Comparison of ENCODE assay signal across 27 mouse cellular contexts in the genomic region with DNA sequence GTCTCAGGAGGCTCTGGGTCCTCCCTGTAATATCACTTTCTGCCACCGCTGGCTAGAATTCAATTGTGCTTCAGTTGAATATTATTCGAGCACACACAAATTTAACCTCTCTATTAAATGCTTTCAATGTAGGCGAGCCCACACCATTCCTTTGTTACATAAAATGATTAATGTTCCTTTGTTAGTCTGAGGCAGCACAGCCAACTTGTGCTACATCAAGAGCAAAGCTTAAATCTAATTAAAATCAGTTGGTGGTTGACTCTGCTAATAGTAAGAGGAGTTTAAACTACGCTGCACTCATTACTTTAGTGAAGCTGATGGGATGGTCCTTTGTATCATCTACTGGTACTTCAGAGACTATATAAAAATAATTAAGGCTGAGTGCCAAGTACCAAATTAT.
DNase-seq lines count a peak whose midpoint lies in the region; ATAC-seq and TF ChIP-seq lines count a peak whose summit lies in the region.
"Had no signal": no experiment of that assay in that cellular context is flagged by ENCODE, and none has a peak within 500 bp of the region (broad histone marks: within the 10 kb centered on the region; RNA-seq: fewer than 3 reads in every experiment).

No protein-coding gene starts in this region.

- no peak for TF ChIP-seq CTCF in brain, embryonic 14.5 days (IDR thresholded peaks at IDR 0.05; ENCODE audit: borderline replicate concordance, extremely low read depth, insufficient read depth, insufficient read length)
- TF ChIP-seq CTCF in hindbrain, postnatal 0 days (IDR thresholded peaks at IDR 0.05; ENCODE audit: low read depth) = no peak

- peak; percentile 8 for DNase-seq in layer of hippocampus, adult 9-11 months
- DNase-seq in layer of hippocampus, adult 11-12 months (ENCODE audit: low spot score) = no peak
- DNase-seq in brain, adult 2 months (ENCODE audit: low read depth, low spot score) = peak; percentile 49
- peak; percentile 57 for DNase-seq in brain, embryonic 14.5 days (ENCODE audit: low read depth)
- peak; percentile 11 for DNase-seq in hindbrain, postnatal 0 days (ENCODE audit: low spot score)
- no peak for DNase-seq in lung, postnatal 4 days
- DNase-seq: adrenal gland, adult 8-10 months; cerebellum, adult 8-10 months; cerebellum, postnatal 36 days; embryo, embryonic 11 days; gastrocnemius, postnatal 10 days; heart, adult 18-20 months; heart, postnatal 10 days; kidney, postnatal 36 days; left cerebral cortex, postnatal 4 days; lung, embryonic 14.5 days; lung, postnatal 36 days; thymus, adult 18-20 months; thymus, postnatal 4 days had no signal

- 0 out of 2 replicates have a peak, but pooled peaks have one; percentile 12 for ATAC-seq in hindbrain, postnatal 0 days
- no peak for ATAC-seq in erythroid progenitor cell, adult 5-6 weeks (replicated peaks; ENCODE audit: low FRiP score, poor library complexity, severe bottlenecking)
- ATAC-seq: intestine, postnatal 0 days had no signal

- no peaks in the 10 kb centered on the region for H3K4me1 ChIP-seq in hindbrain, postnatal 0 days (ENCODE audit: insufficient read depth, low read length)
- H3K4me1 ChIP-seq: embryonic facial prominence, embryonic 13.5 days; heart, embryonic 12.5 days; kidney, embryonic 15.5 days; limb, embryonic 15.5 days had no signal

- H3K4me3 ChIP-seq in hindbrain, postnatal 0 days (ENCODE audit: low read length) = no peak overlapping the region
- H3K4me3 ChIP-seq: embryonic facial prominence, embryonic 13.5 days; erythroblast, embryonic 14.5 days; heart, embryonic 12.5 days; kidney, embryonic 15.5 days; limb, embryonic 15.5 days had no signal

- H3K27me3 ChIP-seq in hindbrain, postnatal 0 days (ENCODE audit: insufficient read depth, low read length) = no peaks in the 10 kb centered on the region
- H3K27me3 ChIP-seq: embryonic facial prominence, embryonic 13.5 days; heart, embryonic 12.5 days; kidney, embryonic 15.5 days; limb, embryonic 15.5 days had no signal

- WGBS in hindbrain, postnatal 0 days = 51% methylated on average over 4 of the region's 4 CpGs

- no peaks in the 10 kb centered on the region for H3K9me3 ChIP-seq in hindbrain, postnatal 0 days (ENCODE audit: low read length)
- H3K9me3 ChIP-seq: embryonic facial prominence, embryonic 13.5 days; heart, embryonic 12.5 days; kidney, embryonic 15.5 days; limb, embryonic 15.5 days had no signal

- H3K27ac ChIP-seq in hindbrain, postnatal 0 days = no peak overlapping the region
- H3K27ac ChIP-seq: embryonic facial prominence, embryonic 13.5 days; kidney, embryonic 15.5 days; limb, embryonic 15.5 days; liver, embryonic 14.5 days had no signal

- H3K4me2 ChIP-seq in hindbrain, postnatal 0 days (ENCODE audit: low read depth, low read length) = no peak overlapping the region
- H3K4me2 ChIP-seq: embryonic facial prominence, embryonic 13.5 days; heart, embryonic 12.5 days; kidney, embryonic 15.5 days; limb, embryonic 15.5 days; lung, embryonic 14.5 days had no signal

- no peak overlapping the region for H3K9ac ChIP-seq in hindbrain, postnatal 0 days (replicated peaks; ENCODE audit: low read length)
- H3K9ac ChIP-seq: embryonic facial prominence, embryonic 13.5 days; heart, embryonic 12.5 days; kidney, embryonic 15.5 days; limb, embryonic 15.5 days; liver, embryonic 14.5 days; lung, embryonic 14.5 days had no signal

- TF ChIP-seq POLR2A in brain, embryonic 14.5 days (IDR thresholded peaks at IDR 0.05; ENCODE audit: borderline replicate concordance, extremely low read depth, insufficient read depth, insufficient read length, poor library complexity, severe bottlenecking) = no peak

- peaks cover 6% of the 10 kb centered on the region for H3K36me3 ChIP-seq in hindbrain, postnatal 0 days (ENCODE audit: insufficient read depth, low read length)
- H3K36me3 ChIP-seq: heart, embryonic 12.5 days had no signal

Comparison
In these comparisons a context has a peak if more than half of its experiments do, and no peak if none do; other contexts are left out.
1. DNase-seq: peak in layer of hippocampus, adult 9-11 months (single experiment), brain, adult 2 months (single experiment), brain, embryonic 14.5 days (single experiment) and hindbrain, postnatal 0 days (single experiment); none in layer of hippocampus, adult 11-12 months (single experiment) and lung, postnatal 4 days (0 of 2).